Mouse (Mus musculus) bone marrow, adult 2 months (tissue): ENCODE results near the gene Cidec.

Experiments used
- CTCF ChIP-seq: fragments of 200-500 bp; IDR thresholded peaks from 2 replicates; pipeline ENCODE4 v1.5.1; 2011; ENCODE audit warnings: low read length, control low read depth; ENCODE audit not compliant: control insufficient read depth, insufficient read depth
- POLR2A ChIP-seq: fragments of 200-500 bp; IDR thresholded peaks from 2 replicates; pipeline ENCODE4 v1.6.1; 2011; ENCODE audit warnings: low read depth, mild to moderate bottlenecking, control low read depth, low read length, borderline replicate concordance; ENCODE audit not compliant: control insufficient read depth

DNA sequence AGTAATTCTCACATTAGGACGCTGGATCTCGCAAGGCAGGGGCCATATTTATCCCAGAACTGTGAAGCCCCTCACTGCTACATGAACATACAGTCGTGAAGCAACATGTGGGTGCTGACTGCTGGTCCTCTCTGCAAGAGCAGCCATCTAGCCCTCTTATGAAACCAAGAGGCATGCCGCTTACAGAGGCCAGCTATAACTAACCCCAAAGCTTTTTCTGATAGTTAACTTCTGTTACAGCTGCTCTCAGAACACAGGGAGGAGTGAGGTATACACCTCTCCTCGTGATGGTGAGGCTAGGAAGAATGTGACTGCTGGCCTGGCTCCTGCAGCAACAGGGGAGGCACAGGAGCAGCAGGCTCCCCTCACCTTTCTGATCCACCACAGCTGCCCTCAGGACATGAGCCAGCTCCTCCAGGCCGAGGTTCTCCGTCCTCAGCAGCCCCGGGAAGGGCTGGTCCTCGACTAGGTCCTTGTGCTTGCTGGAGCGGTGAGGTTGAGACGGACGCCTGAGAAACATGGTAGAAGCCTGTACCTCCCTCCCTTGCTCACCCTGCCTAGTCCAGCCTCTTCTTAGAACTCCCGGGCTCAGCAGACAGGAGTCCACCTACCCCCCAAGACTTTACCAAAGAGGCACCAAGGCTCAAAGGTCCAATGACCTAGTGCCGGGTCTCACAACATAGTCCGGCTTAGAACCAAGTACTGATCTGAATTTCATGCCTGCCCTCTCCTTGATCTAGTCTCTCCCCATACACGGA, 16.9 kb downstream of the Cidec start:
- TF ChIP-seq POLR2A (no peak), CTCF (no peak)
